Comparison of ENCODE assay signal across 21 mouse cellular contexts in genomic region chr10:86201006-86201405, GRCm38 (mm10).
DNase-seq lines count a peak whose midpoint lies in the region; ATAC-seq and TF ChIP-seq lines count a peak whose summit lies in the region.
"Had no signal": no experiment of that assay in that cellular context is flagged by ENCODE, and none has a peak within 500 bp of the region (broad histone marks: within the 10 kb centered on the region; RNA-seq: fewer than 3 reads in every experiment).

No protein-coding gene starts in this region.

- DNase-seq in gastrocnemius, adult 2 months: peak; percentile 27
- no peak for DNase-seq in gastrocnemius, postnatal 10 days
- peak; percentile 23 to 28 for DNase-seq in kidney, postnatal 36 days
- DNase-seq in heart, postnatal 10 days: peak; percentile 34 to 53
- DNase-seq in lung, postnatal 14 days: peak; percentile 55
- no peak for DNase-seq in cerebellum, adult 2 months
- DNase-seq: adrenal gland, postnatal 10 days; cerebellum, adult 11 months; cerebellum, postnatal 36 days; thymus, adult 18-20 months had no signal

- H3K9me3 ChIP-seq in kidney, embryonic 14.5 days (ENCODE audit: control insufficient read depth, low read length): no peaks in the 10 kb centered on the region
- H3K9me3 ChIP-seq in neural tube, embryonic 15.5 days (replicated peaks): no peaks in the 10 kb centered on the region
- H3K9me3 ChIP-seq: hindbrain, embryonic 13.5 days; intestine, embryonic 15.5 days; limb, embryonic 12.5 days; megakaryocyte, embryonic 14.5 days had no signal

- H3K9ac ChIP-seq in kidney, embryonic 14.5 days (ENCODE audit: low read depth, low read length): no peak overlapping the region
- no peak overlapping the region for H3K9ac ChIP-seq in neural tube, embryonic 15.5 days (replicated peaks)
- H3K9ac ChIP-seq: hindbrain, embryonic 13.5 days; intestine, embryonic 15.5 days; limb, embryonic 12.5 days; liver, embryonic 14.5 days had no signal

- no peak for ATAC-seq in kidney, embryonic 14.5 days (ENCODE audit: low FRiP score, low TSS enrichment)
- no peak for ATAC-seq in neural tube, embryonic 15.5 days (ENCODE audit: low FRiP score)
- ATAC-seq: forebrain, embryonic 16.5 days; intestine, embryonic 15.5 days; midbrain, embryonic 16.5 days had no signal

- no peak overlapping the region for H3K4me3 ChIP-seq in gastrocnemius, adult 2 months
- H3K4me3 ChIP-seq in kidney, embryonic 14.5 days (ENCODE audit: low read length): no peak overlapping the region
- H3K4me3 ChIP-seq in cerebellum, adult 2 months (replicated peaks; ENCODE audit: insufficient read depth, low read depth, low read length): no peak overlapping the region
- no peak overlapping the region for H3K4me3 ChIP-seq in neural tube, embryonic 15.5 days (replicated peaks)
- H3K4me3 ChIP-seq: erythroblast, embryonic 14.5 days; hindbrain, embryonic 13.5 days; intestine, embryonic 15.5 days; layer of hippocampus, adult 2 months; limb, embryonic 12.5 days; megakaryocyte, embryonic 14.5 days had no signal

- no peaks in the 10 kb centered on the region for H3K36me3 ChIP-seq in kidney, embryonic 14.5 days (ENCODE audit: control insufficient read depth, insufficient read depth, low read length)
- H3K36me3 ChIP-seq in neural tube, embryonic 15.5 days: no peaks in the 10 kb centered on the region
- H3K36me3 ChIP-seq: hindbrain, embryonic 13.5 days; intestine, embryonic 15.5 days; limb, embryonic 12.5 days had no signal

- 69% methylated on average over 3 of the region's 3 CpGs for WGBS in kidney, embryonic 14.5 days
- 96% methylated on average over 3 of the region's 3 CpGs for WGBS in cerebellum, adult 2 months
- 84% methylated on average over 3 of the region's 3 CpGs for WGBS in neural tube, embryonic 15.5 days

- no peaks in the 10 kb centered on the region for H3K4me1 ChIP-seq in kidney, embryonic 14.5 days (ENCODE audit: control insufficient read depth, insufficient read depth, low read length)
- peaks cover 7% of the 10 kb centered on the region; the same call in 1 of the 2 replicates for H3K4me1 ChIP-seq in cerebellum, adult 2 months (ENCODE audit: control insufficient read depth, insufficient read depth, low read length)
- H3K4me1 ChIP-seq in neural tube, embryonic 15.5 days: no peaks in the 10 kb centered on the region
- H3K4me1 ChIP-seq: hindbrain, embryonic 13.5 days; intestine, embryonic 15.5 days; megakaryocyte, embryonic 14.5 days had no signal

- intact Hi-C loops in gastrocnemius, adult 2 months (cut with DNase I): no loop called here
- intact Hi-C loops in heart, postnatal 10 days (cut with DNase I): no loop called here

- no peaks in the 10 kb centered on the region for H3K27me3 ChIP-seq in kidney, embryonic 14.5 days (ENCODE audit: control insufficient read depth, insufficient read depth, low read length)
- H3K27me3 ChIP-seq in cerebellum, adult 2 months (ENCODE audit: control insufficient read depth, insufficient read depth, low read length): no peaks in the 10 kb centered on the region
- H3K27me3 ChIP-seq in neural tube, embryonic 15.5 days (replicated peaks): no peaks in the 10 kb centered on the region
- H3K27me3 ChIP-seq: hindbrain, embryonic 13.5 days; intestine, embryonic 15.5 days; limb, embryonic 12.5 days had no signal

- no peak overlapping the region for H3K4me2 ChIP-seq in kidney, embryonic 14.5 days (replicated peaks; ENCODE audit: low read depth, low read length)
- H3K4me2 ChIP-seq in neural tube, embryonic 15.5 days: no peak overlapping the region
- H3K4me2 ChIP-seq: hindbrain, embryonic 13.5 days; intestine, embryonic 15.5 days; limb, embryonic 12.5 days had no signal

- TF ChIP-seq CTCF in gastrocnemius, adult 2 months (IDR thresholded peaks at IDR 0.05): no peak
- no peak for TF ChIP-seq CTCF in cerebellum, adult 2 months (IDR thresholded peaks at IDR 0.05; ENCODE audit: borderline replicate concordance, insufficient read depth, low read depth, low read length)

- peak overlapping the region; percentile 24; the same call in 1 of the 2 replicates for H3K27ac ChIP-seq in gastrocnemius, adult 2 months
- no peak overlapping the region for H3K27ac ChIP-seq in kidney, embryonic 14.5 days (ENCODE audit: low read depth, low read length)
- no peak overlapping the region for H3K27ac ChIP-seq in cerebellum, adult 2 months (ENCODE audit: insufficient read depth, low read length)
- H3K27ac ChIP-seq in neural tube, embryonic 15.5 days (replicated peaks): no peak overlapping the region
- H3K27ac ChIP-seq: hindbrain, embryonic 13.5 days; intestine, embryonic 15.5 days; layer of hippocampus, adult 2 months; limb, embryonic 12.5 days; liver, embryonic 14.5 days had no signal

- no peak for TF ChIP-seq POLR2A in cerebellum, adult 2 months (IDR thresholded peaks at IDR 0.05; ENCODE audit: borderline replicate concordance, insufficient read depth, low read length)

Comparison
In these comparisons a context has a peak if more than half of its experiments do, and no peak if none do; other contexts are left out.
1. DNase-seq: peak in gastrocnemius, adult 2 months (single experiment), kidney, postnatal 36 days (2 of 2), heart, postnatal 10 days (2 of 2) and lung, postnatal 14 days (single experiment); none in gastrocnemius, postnatal 10 days (single experiment) and cerebellum, adult 2 months (0 of 2).